Mouse (Mus musculus): Measurements from ENCODE around the gene Mecp2. TPM values are rescaled to one million over a fixed set of nuclear protein-coding genes. Genes with fewer than 3 reads are reported as not detected.

The Mecp2 gene
- polyA plus RNA-seq (2017; shearing (Covaris generic)), result 41.3 TPM

GRCm38 (mm10) chrX:74135263-74135662 lies at the start of gene Mecp2:
Gene Mecp2, minus strand, starts transcription at chrX:74135363.

DNA sequence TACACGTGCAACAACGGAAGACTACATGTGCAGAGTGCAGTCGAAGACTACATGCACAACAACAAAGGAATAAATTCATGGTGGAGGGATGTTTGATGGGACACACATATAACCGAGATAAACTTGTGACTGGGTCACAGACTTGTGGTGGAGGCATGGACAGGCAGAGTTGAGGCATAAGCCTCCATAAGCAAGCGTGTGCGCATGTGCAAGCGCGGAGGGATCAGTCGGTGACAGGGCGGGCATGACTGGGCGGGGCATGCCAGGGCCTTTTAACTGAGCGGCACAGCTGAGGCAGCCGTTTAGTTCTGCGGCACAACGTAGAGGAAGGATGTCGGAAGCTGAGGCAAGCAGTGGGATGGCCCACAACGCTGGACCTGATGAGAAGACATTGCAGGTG lies 41.8 kb upstream of the Mecp2 start, which contains the start of gene Tktl1:
Gene Tktl1, plus strand, starts transcription at position 301 of the 400 bp plus-strand sequence.

DNA sequence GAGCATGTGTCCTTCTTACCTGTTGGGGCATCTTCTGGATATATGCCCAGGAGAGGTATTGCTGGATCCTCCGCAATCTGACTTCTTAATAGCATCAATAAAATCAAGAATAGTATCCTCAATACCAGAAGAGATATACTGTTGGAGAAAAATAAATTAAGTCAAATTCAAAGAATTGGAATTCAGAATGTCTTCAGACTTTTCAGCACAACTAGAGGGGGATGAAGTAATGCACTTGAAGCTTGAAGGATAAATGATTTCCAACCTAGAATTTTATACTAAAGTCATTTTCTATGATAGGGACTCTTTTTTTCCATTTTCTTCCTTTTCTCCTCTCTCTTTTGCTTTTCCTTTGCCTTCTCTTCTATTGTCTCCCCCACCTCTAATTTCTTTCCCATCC lies 32.6 kb upstream of the Mecp2 start, which contains the start of gene Tex28:
Gene Tex28, minus strand, starts transcription at position 101 of the 400 bp plus-strand sequence.

GRCm38 (mm10) chrX:74127164-74127563 lies 8.0 kb downstream of the Mecp2 start, which contains the start of gene Opn1mw:
Gene Opn1mw, plus strand, starts transcription at chrX:74127464.

DNA sequence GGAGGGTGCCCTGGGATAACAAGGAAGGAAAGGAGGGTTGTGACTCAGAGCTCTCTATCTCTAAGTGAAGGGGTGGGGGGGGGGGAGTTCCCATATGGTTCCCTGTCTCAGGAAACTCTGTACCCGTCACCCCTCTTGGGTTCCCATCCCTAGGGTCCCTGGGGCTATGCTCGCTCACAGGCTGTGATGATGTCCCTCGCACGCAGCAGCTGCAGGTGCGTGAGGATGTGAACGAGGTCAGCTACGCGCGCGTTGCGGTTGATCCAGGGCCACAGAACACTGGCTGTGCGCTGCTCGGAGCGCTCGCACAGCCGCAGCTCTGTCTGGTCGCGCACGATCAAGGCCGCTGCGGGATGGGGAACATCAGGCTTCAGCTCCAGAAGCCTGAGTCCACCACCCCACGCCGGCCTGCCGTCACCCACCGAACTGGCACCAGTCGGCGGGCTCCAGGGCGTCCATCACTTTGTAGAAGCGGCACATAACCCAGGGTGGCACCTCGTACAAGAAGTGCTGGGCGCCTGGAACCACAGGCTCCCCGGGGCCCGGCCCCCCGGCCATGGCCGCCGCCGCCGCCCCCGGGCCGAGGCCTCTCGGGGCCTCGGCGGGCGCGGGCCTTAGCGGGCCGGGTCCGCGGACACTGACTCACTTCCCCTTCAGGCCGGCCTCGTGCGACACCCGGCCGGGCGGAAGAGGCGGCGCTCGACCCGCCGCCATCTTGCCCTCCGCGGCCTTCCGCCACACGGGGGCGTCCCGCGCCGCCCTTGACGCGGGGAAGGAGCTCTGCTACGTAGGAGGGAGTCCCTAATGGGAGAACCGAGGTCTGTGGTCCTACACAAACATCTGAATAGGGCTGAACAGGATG lies 111.7 kb downstream of the Mecp2 start, which contains the start of gene Irak1:
Gene Irak1, minus strand, starts transcription at position 731 of the 862 bp plus-strand sequence.

Other genes with a start within 250 kb of the Mecp2 start
- gene Avpr2, start 243.3 kb downstream of the Mecp2 start, polyA plus RNA-seq (2017; shearing (Covaris generic)), result 3.4 TPM
- gene L1cam, start 239.3 kb downstream of the Mecp2 start, polyA plus RNA-seq (2017; shearing (Covaris generic)), result 9.5 TPM
- gene Arhgap4, start 213.5 kb downstream of the Mecp2 start, polyA plus RNA-seq (2017; shearing (Covaris generic)), result 302 TPM
- 208 TPM for gene Naa10, start 213.4 kb downstream of the Mecp2 start, polyA plus RNA-seq (2017; shearing (Covaris generic))
- 3.9 TPM for gene Renbp, start 204.5 kb downstream of the Mecp2 start, polyA plus RNA-seq (2017; shearing (Covaris generic))
- 45.8 TPM for gene Hcfc1, start 169.0 kb downstream of the Mecp2 start, polyA plus RNA-seq (2017; shearing (Covaris generic))
- gene Irak1, start 111.4 kb downstream of the Mecp2 start, polyA plus RNA-seq (2017; shearing (Covaris generic)), result 201 TPM
- not detected for gene Opn1mw, start 7.9 kb downstream of the Mecp2 start, polyA plus RNA-seq (2017; shearing (Covaris generic))
- gene Tex28, start 32.5 kb upstream of the Mecp2 start, polyA plus RNA-seq (2017; shearing (Covaris generic)), result not detected
- 1.2 TPM for gene Tktl1, start 41.9 kb upstream of the Mecp2 start, polyA plus RNA-seq (2017; shearing (Covaris generic))
- gene Flna, start 114.5 kb upstream of the Mecp2 start, polyA plus RNA-seq (2017; shearing (Covaris generic)), result 292 TPM
- 63.2 TPM for gene Emd, start 119.3 kb upstream of the Mecp2 start, polyA plus RNA-seq (2017; shearing (Covaris generic))
- gene Rpl10, start 135.4 kb upstream of the Mecp2 start, polyA plus RNA-seq (2017; shearing (Covaris generic)), result 51.2 TPM
- gene Taz, start 146.5 kb upstream of the Mecp2 start, polyA plus RNA-seq (2017; shearing (Covaris generic)), result 152 TPM
- gene Dnase1l1, start 147.0 kb upstream of the Mecp2 start, polyA plus RNA-seq (2017; shearing (Covaris generic)), result 20.1 TPM
- gene Atp6ap1, start 161.7 kb upstream of the Mecp2 start, polyA plus RNA-seq (2017; shearing (Covaris generic)), result 159 TPM
- 326 TPM for gene Gdi1, start 169.6 kb upstream of the Mecp2 start, polyA plus RNA-seq (2017; shearing (Covaris generic))
- 77.1 TPM for gene Fam50a, start 177.7 kb upstream of the Mecp2 start, polyA plus RNA-seq (2017; shearing (Covaris generic))
- gene Plxna3, start 193.7 kb upstream of the Mecp2 start, polyA plus RNA-seq (2017; shearing (Covaris generic)), result 6.1 TPM
- 54.8 TPM for gene Lage3, start 218.3 kb upstream of the Mecp2 start, polyA plus RNA-seq (2017; shearing (Covaris generic))
- gene Ubl4a, start 237.9 kb upstream of the Mecp2 start, polyA plus RNA-seq (2017; shearing (Covaris generic)), result 66.6 TPM
- gene Slc10a3, start 238.0 kb upstream of the Mecp2 start, polyA plus RNA-seq (2017; shearing (Covaris generic)), result 42.3 TPM